Mouse (Mus musculus) thymus, postnatal 4 days (tissue): Measurements from ENCODE around the gene Olfr1116.
"Not testable (repeated sequence)": the region's sequence is repeated elsewhere in the genome, so short reads cannot be mapped to it uniquely, and the experiment has no call there.

ENCODE experiments used
- DNase-seq: peaks from one replicate; pipeline ENCODE4 v3.0.0; 2021

Olfr1116 gene

GRCm38 (mm10) chr2:87267234-87267633 is at the start of gene Olfr1116:
Gene Olfr1116 (plus strand): TSS chr2:87267534.
- no peak for DNase-seq

GRCm38 (mm10) chr2:87247713-87248112 is 19.6 kb upstream of the Olfr1116 start, which contains the start of gene Olfr1115:
Gene Olfr1115 (plus strand): TSS chr2:87248013.
- DNase-seq: no peak

GRCm38 (mm10) chr2:87293977-87294376 is 26.6 kb downstream of the Olfr1116 start:
- not testable (repeated sequence) for DNase-seq

- DNase-seq: no peak
These were observed 39.9 kb downstream of the Olfr1116 start, which contains the start of gene Olfr1118 for GRCm38 (mm10) chr2:87307281-87307680. Gene Olfr1118 (plus strand): TSS chr2:87307581.
